Mouse (Mus musculus): ENCODE measurements around the gene Hcst.

The Hcst gene

GRCm38 (mm10) chr7:30431793-30432192, 12.1 kb upstream of the Hcst start:
- DNase-seq: peak; percentile 94 to 95

DNA sequence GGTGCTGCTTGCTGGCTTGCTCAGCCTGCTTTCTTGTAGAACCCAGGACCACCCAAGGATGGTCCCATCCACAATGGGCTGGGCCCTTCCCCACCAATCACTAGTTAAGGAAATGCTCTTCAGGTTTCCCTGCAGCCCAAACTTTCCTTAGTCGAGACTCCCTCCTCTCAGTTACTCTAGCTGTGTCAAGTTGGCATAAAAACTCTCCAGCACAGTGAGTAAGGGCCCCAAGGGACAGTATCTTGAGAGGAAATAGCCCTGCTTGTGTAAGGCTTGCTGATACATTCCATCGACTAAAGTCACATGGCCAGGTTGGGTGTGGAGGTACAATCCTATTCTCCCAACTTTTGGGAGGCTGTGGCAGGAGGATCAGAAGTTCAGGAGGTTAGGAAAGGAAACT, 10.5 kb upstream of the Hcst start:
- DNase-seq: no peak

GRCm38 (mm10) chr7:30429327-30429726, 9.7 kb upstream of the Hcst start:
- DNase-seq: no peak

DNA sequence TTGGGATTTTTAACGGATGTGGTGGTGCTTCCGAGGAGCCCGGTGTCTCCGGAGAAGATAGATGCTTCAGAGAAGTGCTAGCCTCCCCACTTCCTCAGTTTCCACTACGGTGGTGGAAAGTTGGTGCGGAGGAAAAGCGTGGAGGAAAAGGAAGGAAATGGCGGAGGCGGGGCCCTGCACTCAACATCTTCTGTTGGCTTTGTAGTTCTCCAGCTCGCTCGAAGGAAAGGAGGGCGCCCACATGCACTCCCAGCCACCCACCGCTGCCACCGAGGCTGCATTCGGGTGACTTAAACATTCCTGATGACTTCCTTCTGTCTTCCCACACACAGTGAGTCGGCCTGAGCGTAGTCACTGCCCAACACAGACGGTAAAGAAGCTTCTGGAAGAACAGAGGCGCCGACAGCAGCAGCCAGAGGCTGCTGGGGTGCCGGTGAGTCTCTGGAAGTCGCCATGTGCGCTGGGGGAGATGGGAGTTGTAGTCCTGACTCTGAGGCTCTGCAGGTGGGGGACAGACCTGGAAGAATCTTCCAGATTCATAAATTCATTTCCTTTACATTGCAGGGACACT, 3.5 kb upstream of the Hcst start:
- peak in 1 of 2 experiments; percentile 44 for DNase-seq

DNA sequence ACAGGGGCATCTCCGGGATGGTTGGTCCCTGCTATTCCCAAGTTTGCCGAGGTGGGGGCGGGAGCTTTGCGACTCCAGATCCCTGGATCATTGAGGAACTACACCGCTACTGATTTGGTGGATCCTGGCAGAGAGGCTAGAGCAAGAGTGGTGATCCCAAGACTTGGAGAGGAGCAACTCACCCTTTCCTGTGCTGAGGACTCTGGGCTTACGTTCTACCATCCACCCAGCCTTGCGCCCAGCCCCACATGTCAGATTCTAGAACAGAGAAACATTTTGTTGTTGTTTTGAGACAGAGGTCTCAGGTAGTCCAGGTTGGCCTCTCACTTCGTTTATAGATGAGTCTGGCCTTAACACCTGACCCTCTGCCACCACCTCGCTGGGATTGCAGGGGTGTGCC, 2.9 kb upstream of the Hcst start:
- DNase-seq: no peak

- DNase-seq: peak; percentile 98
Observed at GRCm38 (mm10) chr7:30421890-30422435, 2.3 kb upstream of the Hcst start.

- DNase-seq: peak; percentile 72 to 75
Observed at GRCm38 (mm10) chr7:30421175-30421889, 1.7 kb upstream of the Hcst start, which contains the start of gene Nfkbid. TSS of gene Nfkbid (plus strand) at chr7:30421732.

- DNase-seq: no peak
Observed at GRCm38 (mm10) chr7:30420673-30421072, 1.0 kb upstream of the Hcst start.

GRCm38 (mm10) chr7:30417856-30418255, 1.8 kb downstream of the Hcst start:
- no peak for DNase-seq

DNA sequence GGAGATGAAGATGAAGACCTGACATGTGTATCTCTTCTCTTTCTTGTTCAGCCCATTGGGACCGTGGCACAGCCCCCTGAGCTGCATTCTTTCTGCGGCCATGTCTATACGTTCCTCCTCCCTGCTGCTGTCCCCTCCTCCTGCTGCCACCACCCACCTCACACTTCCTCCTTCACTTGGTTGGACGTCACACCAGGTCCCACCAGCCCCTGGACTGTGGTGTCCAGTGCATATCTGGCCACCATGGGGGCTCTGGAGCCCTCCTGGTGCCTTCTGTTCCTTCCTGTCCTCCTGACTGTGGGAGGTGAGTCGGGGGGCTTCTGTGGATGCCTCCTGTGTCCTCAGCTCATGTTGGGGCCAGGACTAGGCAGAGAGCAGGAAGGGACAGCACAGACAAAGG, 6.1 kb downstream of the Hcst start, which contains the start of gene Tyrobp:
Gene Tyrobp (plus strand): TSS at position 165 of the 400 bp plus-strand sequence.
- DNase-seq: no peak

- DNase-seq: no peak
Observed at GRCm38 (mm10) chr7:30412735-30413147, 6.9 kb downstream of the Hcst start.

DNA sequence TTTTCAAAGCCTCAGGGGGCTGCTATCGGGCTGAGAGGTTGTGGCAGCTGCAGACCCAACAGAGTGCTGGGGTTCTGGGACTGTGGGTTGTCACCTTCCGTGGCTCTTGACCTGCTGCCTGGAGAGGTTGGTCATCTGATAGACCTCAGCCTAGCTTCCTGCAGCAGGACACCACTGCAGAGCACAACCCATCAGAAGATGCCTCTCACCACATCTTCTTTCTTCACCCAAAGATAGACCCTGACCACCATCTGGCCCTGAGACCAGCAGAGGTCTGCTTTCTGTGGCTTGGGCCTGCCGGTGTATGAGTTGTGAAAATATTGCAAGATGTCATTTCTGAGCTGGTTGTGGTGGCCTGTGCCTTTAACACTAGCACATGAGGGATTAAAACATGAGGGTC, 8.6 kb downstream of the Hcst start:
- DNase-seq: no peak

- DNase-seq: no peak
Observed at GRCm38 (mm10) chr7:30409789-30410188, 9.9 kb downstream of the Hcst start.

GRCm38 (mm10) chr7:30408639-30409038, 11.0 kb downstream of the Hcst start:
- no peak for DNase-seq

DNA sequence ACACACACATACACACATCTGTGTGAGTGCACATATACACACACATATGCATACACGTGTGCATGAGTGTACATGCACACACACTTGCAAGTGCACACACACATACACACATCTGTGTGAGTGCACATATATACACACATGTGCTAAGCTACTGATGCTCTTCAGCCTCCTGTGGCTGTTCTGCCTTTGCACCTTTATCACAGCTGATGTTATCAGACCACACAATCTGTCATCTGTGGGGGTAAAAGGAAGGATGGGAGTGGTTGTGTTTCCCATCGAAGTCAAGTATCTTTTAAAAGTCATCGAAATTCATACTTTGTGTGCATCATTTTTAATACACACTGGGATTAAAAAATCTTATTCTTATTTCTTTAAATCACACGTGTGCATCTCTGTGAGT, 17.3 kb downstream of the Hcst start:
- no peak for DNase-seq

DNA sequence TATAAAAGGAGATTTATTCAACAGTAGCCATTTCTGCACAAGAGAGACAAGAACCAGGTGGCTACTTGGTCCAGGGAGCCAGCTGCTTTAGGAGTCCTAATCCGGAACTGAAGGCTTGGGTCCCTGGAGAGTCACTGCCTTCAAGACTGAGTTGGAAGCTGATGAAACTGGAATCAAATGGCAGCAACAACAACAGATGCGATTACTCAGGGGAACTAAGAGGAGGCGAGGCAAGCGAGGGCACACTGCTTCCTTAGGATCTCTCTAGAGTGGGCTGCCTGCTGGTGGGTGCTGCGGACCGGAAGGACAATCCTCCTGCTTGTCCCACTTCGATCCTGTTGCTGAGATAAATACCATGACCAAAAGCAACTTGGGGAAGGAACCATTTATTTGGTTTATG, 20.0 kb downstream of the Hcst start:
- DNase-seq: no peak

DNA sequence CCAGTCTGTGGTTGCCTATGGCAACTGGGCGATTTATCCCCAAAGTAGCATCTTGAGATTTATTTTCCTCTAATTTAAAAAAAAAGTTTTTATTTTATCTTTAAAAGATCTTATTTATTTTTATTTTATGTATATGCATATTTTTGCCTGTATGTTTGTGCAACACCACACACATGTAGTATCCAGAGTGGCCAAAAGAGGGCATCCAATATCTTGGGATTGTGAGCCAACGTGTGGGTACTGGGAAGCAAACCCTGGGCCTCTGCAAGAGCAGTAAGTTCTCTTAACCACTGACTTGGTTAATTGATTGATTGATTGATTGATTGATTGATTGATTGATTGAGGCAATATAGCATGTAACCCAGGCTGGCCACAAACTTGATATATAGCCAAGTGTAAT, 24.8 kb downstream of the Hcst start:
- peak in 1 of 2 experiments; percentile 29 for DNase-seq

DNA sequence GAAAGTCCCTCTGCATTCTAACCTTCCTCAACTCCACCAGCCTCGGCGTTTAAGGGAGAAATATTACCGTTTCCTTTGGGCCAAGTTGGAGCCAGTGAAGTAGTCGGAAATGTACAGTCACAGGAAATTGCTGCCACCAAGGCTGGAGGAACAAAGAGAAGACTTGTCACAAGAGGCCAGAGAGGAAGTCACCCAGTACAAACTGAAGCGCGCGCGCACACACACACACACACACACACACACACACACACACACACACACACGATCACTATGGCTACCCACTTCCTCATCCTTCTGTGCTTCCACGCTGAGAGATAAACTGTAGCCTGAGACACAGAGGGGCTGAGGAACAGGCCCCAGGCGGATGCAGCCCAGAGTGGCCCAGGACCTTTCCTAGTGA, 25.3 kb downstream of the Hcst start:
- DNase-seq: no peak

GRCm38 (mm10) chr7:30393631-30394030, 26.0 kb downstream of the Hcst start:
- no peak for DNase-seq

DNA sequence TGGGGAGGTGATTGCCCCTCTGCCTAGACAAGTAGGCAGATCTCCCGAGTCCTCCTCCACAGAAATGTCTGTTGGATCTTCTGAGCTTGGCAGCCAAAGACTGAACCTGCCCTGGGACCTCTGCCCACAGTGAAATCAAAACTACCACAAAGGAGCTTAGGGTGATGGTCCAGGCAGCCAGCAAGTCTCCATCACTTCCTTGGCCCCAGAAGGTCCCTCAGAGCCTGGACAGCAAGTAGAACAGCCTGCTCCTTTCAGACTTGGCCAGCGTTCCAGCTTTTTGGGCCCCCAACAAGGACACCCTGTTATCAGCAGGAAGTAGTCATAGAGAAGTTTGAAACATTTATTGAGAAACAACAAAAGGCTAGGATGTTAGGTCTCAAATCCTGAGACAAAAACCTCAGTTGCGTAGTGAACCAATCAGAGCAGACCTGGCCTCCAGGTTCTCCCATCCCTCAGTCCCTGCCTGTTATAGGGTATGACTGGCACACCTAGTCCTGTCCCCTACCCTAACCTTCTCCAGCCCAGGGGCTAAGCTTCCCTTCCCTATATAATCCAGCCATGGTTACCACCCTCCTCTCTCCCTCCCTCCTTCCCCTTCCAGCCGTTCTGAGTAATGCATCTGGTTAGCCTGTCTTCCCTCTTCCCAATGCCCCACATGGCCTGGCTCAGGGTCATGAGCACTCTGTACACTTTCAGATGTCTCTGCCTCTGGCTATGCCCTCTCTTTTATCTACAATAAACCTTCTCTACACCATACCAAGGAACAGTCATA, 26.7 kb downstream of the Hcst start:
- no peak for DNase-seq

DNA sequence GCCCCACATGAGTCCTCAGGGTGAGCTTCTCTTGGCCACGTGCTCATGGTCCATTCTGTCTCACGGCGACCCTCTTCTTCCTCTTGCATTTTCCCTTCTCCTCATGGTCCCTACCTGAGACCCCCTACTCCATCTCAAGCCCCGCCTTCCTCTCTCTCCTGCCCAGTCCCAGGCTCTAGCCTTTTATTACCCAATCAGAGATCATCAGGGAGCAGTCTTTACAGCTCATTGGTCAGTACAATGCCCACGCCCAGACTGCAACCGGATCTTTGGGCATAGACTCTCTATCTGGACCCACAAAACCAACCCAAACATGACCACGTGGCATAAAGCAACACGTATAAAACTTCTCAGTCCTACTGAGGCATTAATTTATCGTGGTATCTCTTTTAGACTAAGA, 35.5 kb downstream of the Hcst start:
- no peak for DNase-seq

GRCm38 (mm10) chr7:30380061-30380460, 39.6 kb downstream of the Hcst start:
- DNase-seq: no peak

DNA sequence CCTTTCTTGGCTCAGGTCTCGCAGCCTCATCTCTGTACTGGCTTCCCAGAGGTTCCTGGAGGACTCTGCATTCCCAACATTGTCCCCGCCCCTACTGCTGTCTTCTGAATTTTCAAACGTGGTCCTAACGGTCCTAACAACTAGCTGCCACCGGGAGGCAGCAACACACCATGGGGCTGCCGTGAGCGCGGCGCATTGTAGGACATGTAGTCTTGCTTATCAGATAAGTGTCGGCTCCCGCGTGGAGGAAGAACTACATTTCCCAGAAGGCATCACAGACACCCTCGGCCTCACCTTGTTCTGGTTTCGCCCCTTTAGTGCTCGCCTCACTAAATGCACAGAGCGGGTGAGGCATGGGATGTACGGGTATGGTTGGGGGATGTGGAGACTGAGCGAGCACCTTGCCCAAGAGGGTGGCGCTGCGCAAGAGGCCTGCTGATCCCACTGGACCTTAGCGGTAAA, 46.1 kb downstream of the Hcst start:
- DNase-seq: peak; percentile 95 to 97

Data from cerebellum, postnatal 10 days (tissue).